Mouse (Mus musculus) left cerebral cortex, adult 18-20 months (tissue): Measurements from ENCODE around the gene Gm973. TPM values are rescaled to one million over a fixed set of nuclear protein-coding genes. Genes with fewer than 3 reads are reported as not detected.
"Not testable (repeated sequence)": the region's sequence is repeated elsewhere in the genome, so short reads cannot be mapped to it uniquely, and the experiment has no call there.

Source experiments
- DNase-seq, 2 experiments: peaks; one replicate each; pipeline ENCODE4 v3.0.0; 2021 to 2022; ENCODE audit warnings: low spot score in 2 of 2, mixed read lengths in 1 of 2
- total RNA-seq, 2 experiments: library from RNA; stranded (reverse); gene quantifications; 2 replicates each; pipeline ENCODE4 v1.2.3; 2021

The Gm973 gene
- total RNA-seq, 2 experiments from 2014 or later, result 13.0 to 13.9 TPM

GRCm38 (mm10) chr1:59623325-59624017 lies 107.4 kb downstream of the Gm973 start:
- DNase-seq, result peak; percentile 65 to 76

GRCm38 (mm10) chr1:59625410-59625809 lies 109.3 kb downstream of the Gm973 start:
- no peak for DNase-seq

GRCm38 (mm10) chr1:59629194-59629593 lies 113.1 kb downstream of the Gm973 start:
- no peak for DNase-seq

- not testable (repeated sequence) for DNase-seq
Measured at GRCm38 (mm10) chr1:59630356-59630755, 114.3 kb downstream of the Gm973 start.

- no peak for DNase-seq
Measured at GRCm38 (mm10) chr1:59631986-59632659, 116.1 kb downstream of the Gm973 start.

GRCm38 (mm10) chr1:59633056-59633455 lies 117.0 kb downstream of the Gm973 start:
- DNase-seq, result no peak

GRCm38 (mm10) chr1:59636349-59636748 lies 120.3 kb downstream of the Gm973 start:
- no peak for DNase-seq

GRCm38 (mm10) chr1:59638371-59638770 lies 122.3 kb downstream of the Gm973 start:
- DNase-seq, result no peak

GRCm38 (mm10) chr1:59642488-59642887 lies 126.4 kb downstream of the Gm973 start:
- no peak for DNase-seq

GRCm38 (mm10) chr1:59646502-59646901 lies 130.4 kb downstream of the Gm973 start:
- not testable (repeated sequence) for DNase-seq

- no peak for DNase-seq
Measured at GRCm38 (mm10) chr1:59651201-59651819, 135.2 kb downstream of the Gm973 start.

- DNase-seq, result no peak
Measured at GRCm38 (mm10) chr1:59653243-59653911, 137.3 kb downstream of the Gm973 start.

- no peak for DNase-seq
Measured at GRCm38 (mm10) chr1:59656244-59657171, 140.4 kb downstream of the Gm973 start.

GRCm38 (mm10) chr1:59663456-59664135 lies 147.5 kb downstream of the Gm973 start:
- no peak for DNase-seq

- no peak for DNase-seq
Measured at GRCm38 (mm10) chr1:59668871-59669270, 152.8 kb downstream of the Gm973 start.

GRCm38 (mm10) chr1:59669962-59670630 lies 154.0 kb downstream of the Gm973 start:
- peak; percentile 15 to 27 for DNase-seq

GRCm38 (mm10) chr1:59670641-59671168 lies 154.6 kb downstream of the Gm973 start, which contains the start of gene Sumo1:
Gene Sumo1 (minus strand): TSS chr1:59670834.
- peak; percentile 88 to 89 for DNase-seq

GRCm38 (mm10) chr1:59673661-59674060 lies 157.6 kb downstream of the Gm973 start:
- DNase-seq, result no peak
